Mouse (Mus musculus) megakaryocyte, adult 5-6 weeks (primary cell): Measurements from ENCODE around the gene Nbr1. TPM values are rescaled to one million over a fixed set of nuclear protein-coding genes. Genes with fewer than 3 reads are reported as not detected.
A peak's percentile ranks its signal among the peaks of the same experiment; 100 is the strongest.

Experiments used
- ATAC-seq: 2 replicates; pipeline ENCODE4 v1.8.0; 2016; ENCODE audit warnings: mild to moderate bottlenecking, inconsistent platforms; ENCODE audit not compliant: poor library complexity, severe bottlenecking
- total RNA-seq, 2 experiments: library from RNA; stranded (forward) in 1 of 2; stranded (reverse) in 1 of 2; fragments of 153-499, 151-499 nt in 1 of 2; fragments of 221-1000, 200-1000 nt in 1 of 2; gene quantifications; 2 replicates each; pipeline versions ENCODE4 v1.2.3 to v1.2.4; 2015 to 2017

Gene Nbr1
- total RNA-seq (2015) = 32.4 and 33.9 TPM in 2 replicates
- total RNA-seq (2017) = 53.6 and 60.7 TPM in 2 replicates

DNA sequence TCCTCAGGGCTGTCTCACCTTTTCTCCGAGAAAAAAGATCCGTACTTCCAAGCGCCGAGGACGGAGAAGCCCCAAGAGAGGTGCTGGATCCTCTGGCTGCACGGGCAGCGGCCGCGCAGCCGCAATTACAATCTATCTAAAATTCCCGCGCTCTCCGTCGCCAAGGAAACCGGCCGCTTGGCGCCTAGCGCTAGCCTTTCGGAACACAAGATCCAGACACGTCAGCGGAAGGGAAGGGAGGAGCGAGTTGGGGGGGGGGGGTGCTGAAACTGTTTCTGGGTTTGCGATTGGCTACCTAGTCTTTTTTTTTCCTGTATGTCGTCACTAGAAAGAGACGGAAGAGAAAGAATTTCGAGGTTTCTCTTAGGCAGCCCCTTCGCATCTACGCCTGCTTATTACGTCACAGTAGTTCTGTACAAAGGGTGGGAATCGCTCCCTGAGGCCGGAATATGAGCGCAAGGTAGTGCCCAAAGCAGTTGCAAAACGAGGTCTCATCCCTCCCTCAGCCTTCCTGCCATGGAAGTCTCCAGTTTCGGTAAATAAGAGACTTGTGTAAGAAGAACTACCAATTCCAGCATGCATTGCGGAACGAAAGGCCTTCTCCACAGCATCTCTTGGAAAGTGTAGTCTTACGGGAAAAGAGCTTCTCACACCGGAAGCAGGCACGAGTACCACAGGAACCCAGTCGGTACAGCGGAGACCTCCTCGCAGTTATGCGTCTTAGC is at the start of gene Nbr1, which contains the start of gene Brca1:
TSS of gene Nbr1 (plus strand) at position 399 of the 725 bp plus-strand sequence.
TSS of gene Brca1 (minus strand) at position 205 of the 725 bp plus-strand sequence.
- peak; percentile 78 for ATAC-seq

DNA sequence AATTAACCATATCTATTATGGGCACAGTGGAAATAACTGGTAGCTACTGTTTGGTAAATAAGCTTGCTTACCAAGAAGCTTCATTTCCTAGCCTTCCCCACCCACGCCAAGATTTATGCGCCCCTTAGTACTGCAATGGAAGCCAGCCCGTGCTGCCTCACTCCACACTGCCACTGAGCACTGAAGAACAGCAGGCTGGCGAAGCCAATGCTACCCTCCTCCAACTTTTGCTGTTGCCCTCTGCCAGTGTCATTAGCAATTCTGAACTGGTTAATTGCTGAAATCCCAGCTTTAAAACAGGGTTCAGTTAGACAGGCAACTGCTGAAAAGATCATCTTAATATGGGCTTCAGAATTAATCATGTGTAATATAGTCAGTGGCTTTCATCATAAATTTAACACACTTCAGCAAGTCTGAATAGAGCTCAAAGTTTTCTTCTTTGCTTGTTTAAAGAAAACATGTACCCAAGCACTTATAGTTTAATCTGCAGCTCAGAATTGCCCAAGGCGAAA is 45.6 kb upstream of the Nbr1 start:
- ATAC-seq = no peak

DNA sequence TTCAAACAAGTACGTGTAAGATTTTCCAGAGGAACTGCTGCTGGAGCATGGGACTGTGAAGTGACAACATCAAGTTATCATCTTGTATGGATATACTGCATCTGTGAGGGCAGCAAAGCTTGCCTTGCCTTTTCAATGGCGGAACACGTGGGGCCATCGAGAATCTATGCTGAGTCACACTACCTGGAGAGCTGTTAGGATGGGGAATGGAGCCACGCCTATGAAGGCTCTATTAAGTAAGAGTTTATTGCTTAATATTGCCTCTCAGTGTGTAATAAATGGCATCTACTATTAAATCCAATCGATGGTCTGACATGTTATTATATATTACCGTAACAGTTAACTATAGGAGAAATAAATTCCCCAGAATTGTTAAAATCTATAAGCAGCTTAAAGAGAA is 44.9 kb upstream of the Nbr1 start:
- ATAC-seq = no peak

DNA sequence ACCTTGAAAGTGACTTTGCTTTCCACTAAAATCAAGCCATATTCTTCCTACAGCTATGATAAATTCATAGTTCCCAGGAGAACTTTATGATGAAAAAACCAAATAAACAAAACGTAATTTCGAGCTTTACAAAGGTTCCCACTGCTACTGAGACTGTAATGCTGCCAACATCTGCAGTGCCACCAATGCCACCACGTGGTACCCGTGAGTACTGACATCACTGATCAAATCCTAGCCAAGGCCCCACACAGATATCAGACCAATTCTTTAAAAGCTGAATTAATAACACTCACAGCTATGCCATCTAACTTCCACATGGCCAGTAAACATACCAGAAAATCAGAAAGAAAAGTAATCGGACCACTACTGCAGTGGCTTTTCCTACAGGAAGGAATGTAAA is 33.0 kb upstream of the Nbr1 start:
- ATAC-seq = no peak

DNA sequence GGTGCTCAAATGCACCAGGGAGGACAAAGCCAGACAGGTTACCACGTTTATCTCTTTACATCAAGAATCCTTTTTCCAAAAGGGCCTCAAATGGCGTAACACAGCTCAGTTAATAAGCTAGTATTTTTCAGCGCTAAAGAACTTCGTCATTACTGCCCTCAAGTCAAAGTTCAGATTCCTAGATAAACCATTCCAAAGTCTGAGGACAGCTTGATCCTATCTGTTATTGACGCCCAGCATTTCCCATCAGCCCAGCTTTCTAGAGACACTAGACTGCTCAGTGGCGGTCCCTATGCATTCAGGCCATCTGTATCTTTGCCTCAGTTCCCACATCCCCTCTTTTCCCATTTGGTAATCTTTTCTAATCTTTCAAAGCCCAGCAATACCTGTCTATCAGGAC is 32.6 kb upstream of the Nbr1 start:
- ATAC-seq = no peak

DNA sequence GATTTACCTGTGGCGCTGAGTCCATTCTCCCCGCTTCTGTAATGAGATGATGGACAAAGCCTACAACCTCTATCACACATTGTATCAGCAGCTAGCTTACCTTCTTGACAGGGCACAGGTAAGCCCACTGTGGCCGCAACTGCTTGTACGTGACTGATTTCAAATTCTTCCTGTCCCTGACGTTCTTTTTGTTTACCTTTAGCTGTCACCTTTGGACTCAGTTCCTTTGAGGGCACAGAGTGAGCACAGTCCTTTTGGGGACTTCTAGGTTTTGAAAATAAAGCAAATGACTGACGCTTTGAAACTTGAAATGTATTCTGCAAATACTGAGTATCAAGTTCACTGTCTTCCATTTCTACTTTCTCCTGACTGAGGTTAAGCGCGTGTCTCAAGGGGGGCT is 27.5 kb upstream of the Nbr1 start:
- ATAC-seq = no peak

DNA sequence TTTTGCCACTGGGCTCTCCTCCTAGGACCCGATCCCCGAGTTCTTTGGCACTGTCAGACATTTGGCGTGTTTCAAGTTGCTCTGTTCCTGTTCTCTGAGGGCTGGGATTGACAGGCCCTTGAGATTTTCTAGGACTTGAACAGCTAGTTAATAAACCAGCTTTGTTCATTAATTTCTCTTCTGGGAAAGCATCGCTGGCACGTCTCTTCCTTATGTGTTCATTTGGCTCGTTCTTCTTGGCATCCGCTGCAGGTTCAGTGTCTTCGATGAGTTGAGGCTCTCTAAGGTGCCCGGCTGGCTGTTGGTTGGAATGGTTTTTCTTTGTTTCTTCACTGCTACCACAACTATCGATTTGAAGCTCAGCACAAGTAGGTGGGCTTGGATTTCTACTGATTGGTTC is 26.9 kb upstream of the Nbr1 start:
- no peak for ATAC-seq

DNA sequence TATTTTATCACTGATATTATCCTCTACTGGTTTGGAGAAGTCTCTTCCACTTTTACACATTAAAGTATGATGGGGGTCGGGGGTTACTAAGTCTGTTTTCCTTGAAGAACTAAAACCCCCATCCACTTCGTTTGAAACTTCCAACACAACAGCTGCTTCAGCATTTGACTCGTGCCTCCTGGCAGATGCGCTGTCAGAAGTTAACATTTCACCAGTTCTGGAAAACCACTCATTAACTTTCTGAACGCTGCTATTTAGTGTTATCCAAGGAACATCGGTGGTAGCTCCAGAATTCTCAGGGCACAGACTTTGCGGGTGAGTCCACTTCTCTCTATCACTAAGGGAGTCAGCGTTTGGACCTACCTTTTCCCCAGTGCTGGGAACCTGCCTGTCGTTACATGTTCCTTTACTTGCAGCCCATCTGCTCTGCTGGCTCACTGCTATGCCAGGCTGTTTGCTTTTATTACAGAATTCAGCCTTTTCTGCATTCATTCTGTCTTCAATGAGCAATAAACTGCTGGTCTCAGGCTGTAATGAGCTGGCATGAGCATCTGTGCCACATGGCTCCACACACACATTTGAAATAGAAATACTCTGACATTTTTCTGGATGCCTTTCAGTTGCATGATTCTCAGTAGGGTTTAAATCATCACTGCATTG is 25.9 kb upstream of the Nbr1 start:
- ATAC-seq = no peak

DNA sequence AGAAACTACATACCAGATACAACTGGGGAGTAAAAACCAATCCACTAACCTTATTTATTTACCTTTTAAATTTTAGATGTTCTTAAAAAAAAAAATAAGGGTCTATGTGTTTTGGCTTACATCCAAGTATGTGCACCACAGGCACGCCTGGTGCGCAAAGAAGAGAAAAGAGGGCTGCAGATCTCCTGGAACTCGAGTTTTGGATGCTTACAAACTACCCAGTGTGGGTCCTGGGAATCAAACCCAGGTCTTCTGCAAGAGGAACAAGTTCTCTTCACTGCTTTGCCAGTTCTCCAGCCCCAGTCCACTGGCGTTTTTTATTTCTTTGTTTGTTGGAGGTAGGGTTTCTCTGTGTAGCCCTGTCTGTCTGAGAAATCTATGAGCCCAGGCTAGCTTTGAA is 25.3 kb upstream of the Nbr1 start:
- ATAC-seq = no peak

DNA sequence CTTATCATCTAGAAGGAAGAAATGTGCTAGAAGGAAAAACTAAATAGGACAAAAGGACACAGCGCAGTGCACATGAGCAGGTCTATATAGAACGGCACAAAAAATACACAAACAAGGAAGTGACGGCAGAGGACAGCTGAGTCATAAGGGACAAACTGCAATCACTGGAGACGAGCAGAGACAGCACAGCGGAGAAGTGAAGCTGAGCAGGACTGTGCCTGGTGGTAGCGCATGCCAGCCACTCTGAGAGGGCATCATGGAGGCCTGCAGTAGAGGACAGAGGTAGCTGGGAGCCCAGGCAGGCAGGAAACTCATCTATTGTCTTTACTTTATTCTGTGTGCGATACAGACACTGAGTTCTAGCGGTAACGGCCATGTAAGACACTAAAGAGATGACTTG is 8.4 kb upstream of the Nbr1 start:
- peak; percentile 49; the same call in 1 of the 2 replicates for ATAC-seq

DNA sequence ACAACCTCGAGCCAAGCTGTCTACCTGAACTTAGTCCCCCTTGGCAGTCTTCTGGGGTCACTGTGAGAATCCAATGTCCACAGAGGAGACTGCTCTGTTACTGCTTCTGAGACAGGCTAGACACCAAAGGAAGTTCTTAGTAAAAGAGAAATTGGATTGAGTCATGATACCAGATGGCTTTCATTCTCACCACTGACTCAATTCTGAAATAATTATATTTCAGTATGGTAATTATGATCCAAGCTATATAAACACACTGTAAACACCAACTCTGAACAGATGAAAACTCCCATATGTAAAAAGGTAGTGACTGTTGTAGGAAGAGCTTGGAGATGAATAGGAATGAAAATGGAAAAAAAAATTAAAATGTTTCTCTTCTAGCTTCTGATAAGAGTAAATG is 7.8 kb upstream of the Nbr1 start:
- no peak for ATAC-seq

DNA sequence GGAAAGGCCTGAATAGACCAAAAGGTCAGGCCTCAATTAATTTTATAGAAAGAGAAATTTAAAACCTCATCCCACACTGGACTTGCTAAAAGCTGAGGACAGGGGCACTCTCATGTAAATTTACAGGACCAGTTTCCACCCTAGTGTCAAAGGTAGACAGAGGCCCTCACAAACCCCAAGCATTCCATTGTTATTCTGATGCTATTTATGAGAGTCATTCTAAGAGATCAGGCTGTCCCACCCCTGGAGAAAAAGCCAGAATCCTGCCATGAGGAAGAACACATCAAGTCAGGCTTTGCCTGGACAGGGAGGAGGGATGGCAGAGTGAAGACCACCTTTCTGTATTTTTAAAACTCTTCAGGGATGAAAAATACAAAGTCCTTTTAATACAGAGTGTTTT is 3.4 kb upstream of the Nbr1 start:
- no peak for ATAC-seq

DNA sequence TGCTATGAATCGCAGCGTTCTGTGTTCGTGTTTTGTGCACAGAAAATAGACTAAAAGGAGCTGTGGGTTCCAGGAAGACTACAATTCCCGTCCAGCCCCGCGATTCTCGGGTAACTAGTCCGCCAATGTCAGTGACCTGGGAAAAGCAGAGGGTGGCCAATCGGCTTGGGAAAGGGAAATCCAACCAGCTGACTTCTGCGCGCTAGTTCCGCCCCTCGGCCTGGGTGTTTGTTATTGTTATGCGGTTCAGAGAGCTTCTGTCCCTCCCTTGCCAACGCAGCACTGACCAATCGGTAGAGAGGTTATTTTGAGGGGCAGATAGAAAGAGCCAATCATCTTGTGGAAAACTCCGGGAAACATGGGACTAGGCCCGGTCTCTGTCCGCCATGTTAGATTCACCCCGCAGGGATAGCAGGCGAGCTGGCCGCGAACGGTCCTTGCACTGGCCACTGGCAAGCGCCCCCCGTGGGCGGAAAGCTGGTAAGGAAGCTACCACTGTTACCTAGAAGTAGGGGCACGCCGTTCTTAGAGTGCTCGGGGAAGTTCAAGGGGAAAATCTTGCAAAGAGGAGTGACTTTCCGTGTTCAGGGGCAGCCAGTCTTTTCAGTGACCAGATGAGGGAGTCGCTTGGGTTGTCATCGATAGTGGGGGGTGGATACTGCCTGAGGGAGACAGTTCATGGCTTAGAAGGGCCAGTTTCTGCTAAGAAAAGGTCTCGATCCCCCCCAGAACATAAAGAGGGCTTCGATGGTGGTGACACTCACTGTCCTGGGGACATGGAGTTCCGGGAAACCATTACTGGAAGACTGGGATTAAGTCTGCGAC is 739 bp downstream of the Nbr1 start:
- peak; percentile 85 for ATAC-seq

DNA sequence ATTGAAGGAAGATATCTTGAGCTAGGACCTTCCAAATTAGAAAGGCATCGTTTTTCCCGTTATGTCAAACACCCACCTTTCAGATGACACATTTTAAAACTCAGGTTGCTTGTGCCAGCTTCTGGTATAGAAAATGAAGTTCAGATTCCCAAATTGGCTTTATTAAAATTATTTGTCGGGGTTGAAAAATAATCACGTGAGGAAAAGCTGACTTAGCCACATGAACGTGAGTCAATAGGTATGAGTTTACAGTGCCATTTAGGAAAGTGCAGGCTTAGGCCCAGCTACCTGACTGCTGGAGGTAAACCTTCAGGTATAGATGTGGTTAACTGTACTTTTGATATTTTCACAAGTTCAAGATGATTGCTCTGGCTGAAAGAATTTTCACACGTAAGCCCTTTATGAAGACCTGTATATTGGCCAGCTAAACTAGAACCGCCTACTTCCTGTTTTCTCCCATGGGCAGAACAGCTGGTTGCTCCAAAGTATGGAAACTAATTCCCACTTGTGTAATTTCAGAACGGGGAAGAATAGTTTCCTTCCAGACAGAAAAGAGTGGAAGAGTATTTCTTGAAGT is 1.5 kb downstream of the Nbr1 start:
- no peak for ATAC-seq

DNA sequence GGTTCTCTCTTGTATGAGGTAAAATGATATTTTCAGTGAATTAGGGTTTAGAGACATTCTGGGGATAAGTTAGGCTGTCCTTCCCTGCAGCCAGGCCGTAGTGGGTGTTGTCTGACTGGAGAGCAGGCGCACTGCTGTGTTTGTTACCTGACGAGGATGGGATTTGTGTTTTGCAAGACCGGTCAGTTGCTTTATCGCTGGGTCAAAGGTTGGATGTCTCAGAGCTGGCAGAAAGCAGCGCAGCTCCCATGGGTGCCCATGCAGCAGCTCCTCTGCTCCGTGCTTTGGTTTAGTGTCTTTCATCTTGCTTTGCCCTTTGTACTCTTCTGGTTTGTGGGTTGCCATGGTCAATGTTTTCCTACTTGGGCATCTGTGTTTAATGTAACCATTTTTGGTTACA is 4.6 kb downstream of the Nbr1 start:
- ATAC-seq = no peak

DNA sequence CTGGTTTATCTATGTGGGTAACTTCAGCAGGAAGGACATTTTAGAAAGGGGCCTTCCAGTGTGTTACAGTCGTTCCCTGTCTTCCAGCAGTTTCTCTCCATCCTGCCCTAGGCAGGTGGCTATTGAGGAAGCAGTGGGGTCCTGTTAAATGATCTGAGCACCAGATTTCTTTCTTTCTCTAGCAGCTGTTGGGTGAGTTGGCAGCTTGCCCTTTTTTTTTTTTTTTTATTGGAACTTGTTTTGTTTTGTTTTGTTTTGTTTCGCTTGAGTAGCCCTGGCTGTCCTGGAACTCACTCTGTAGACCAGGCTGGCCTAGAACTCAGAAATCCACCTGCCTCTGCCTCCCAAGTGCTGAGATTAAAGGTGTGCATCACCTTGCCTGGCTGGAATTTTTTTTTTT is 5.0 kb downstream of the Nbr1 start:
- ATAC-seq = no peak

DNA sequence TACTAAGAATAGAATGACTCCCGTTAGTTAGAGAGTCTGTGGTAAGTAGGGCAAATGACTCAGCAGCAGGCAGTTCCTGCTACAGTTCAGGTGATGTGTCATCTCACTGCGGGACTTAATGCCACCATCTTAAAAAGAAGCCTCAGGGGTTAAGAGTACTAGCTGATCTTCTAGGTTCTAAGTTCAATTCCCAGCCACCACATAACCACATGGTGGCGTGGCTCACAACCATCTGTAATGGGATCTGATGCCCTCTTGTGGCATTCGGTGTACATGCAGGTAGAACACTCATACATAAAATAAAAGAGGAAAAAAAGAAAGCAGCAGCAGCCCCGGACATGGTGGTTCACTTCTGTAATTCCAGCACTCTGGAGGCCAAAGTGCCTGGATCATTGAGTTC is 10.4 kb downstream of the Nbr1 start:
- peak; percentile 86 for ATAC-seq

DNA sequence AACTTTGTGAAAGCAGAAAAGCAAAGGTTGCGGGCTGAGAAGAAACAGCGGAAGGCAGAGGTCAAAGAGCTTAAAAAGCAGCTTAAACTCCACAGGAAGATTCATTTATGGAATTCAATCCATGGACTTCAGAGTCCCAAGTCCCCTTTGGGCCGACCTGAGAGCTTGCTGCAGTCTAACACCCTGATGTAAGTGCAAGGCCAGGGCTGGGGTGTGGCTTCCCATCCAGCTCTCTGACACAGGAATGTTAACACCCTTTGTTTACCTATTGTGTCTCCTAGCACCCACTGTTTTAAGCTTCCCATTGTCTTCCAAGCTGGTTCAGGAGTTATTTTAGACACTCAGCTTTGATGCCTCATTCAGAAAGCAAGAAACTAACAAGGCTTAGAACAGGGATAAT is 16.5 kb downstream of the Nbr1 start:
- no peak for ATAC-seq

DNA sequence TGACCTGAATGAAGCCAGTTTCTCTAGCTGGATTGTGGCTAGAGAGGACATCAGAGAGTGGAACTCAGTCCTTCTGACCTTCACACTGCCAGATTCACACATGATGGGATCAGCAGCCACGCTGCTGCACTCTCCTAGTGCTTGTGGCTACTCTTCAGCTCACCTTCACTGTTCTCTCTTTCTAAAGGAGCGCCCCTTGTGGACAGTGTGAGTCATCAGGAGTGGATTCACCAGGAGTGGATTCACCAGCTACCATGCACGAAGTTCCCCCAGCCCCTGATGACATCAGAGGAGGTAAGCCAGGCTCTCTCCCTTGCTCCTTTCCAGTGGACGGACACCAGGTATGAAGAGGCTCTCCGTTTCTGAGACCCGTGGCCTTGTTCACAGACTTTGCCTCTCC is 24.2 kb downstream of the Nbr1 start:
- ATAC-seq = no peak

DNA sequence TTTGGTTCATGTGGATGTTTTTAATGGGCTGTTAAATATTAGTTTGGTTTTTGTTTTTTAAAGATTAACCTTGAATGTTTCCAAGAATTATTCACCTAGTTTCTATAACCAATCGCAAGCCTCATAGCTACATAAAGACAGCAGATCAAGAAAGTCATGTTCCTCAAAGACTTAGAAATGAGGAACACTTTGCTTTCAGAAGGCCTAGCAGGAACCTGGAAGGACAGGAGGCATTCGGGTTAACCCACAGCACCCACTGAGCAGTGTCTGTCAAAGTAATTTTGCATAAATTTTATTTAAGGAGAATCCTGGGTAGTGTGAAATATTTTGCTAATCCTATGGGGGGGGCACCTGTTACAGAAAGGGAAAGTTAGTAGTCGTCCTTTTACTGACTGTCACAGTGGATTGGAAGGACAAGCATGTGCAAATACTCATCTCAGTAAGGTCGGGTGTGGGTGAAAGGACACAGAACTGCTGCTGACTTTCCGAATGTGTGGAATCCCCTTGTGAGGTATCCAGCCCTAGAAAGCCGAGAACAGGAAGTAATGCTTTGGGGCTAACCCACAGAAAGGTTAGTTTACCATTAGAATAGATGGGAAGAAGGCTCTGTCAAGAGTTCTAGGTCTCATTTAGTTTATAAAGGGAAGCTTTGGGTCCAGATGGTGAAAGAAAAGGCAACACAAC is 29.3 kb downstream of the Nbr1 start:
- peak; percentile 58; the same call in 1 of the 2 replicates for ATAC-seq
